Mouse (Mus musculus) embryonic fibroblast, embryonic 13.5 days (primary cell): ENCODE data around the gene Arhgap8. TPM values are rescaled to one million over a fixed set of nuclear protein-coding genes. Genes with fewer than 3 reads are reported as not detected.

Experiments used
- H3K27ac ChIP-seq: 2 replicates; pipeline ENCODE4 v1.5.1; 2012; ENCODE audit warnings: low read length, control low read depth, inconsistent platforms; ENCODE audit not compliant: insufficient read depth
- H3K4me1 ChIP-seq: 2 replicates; pipeline ENCODE4 v1.6.1; 2011; ENCODE audit warnings: low read length; ENCODE audit not compliant: control insufficient read depth, insufficient read depth
- H3K4me3 ChIP-seq: 2 replicates; pipeline ENCODE4 v1.5.1; 2011; ENCODE audit warnings: mild to moderate bottlenecking, control low read depth, low read length; ENCODE audit not compliant: insufficient read depth
- CTCF ChIP-seq: IDR thresholded peaks from 2 replicates; pipeline ENCODE4 v1.5.1; 2011; ENCODE audit warnings: mild to moderate bottlenecking, control low read depth, low read length, moderate library complexity, borderline replicate concordance; ENCODE audit not compliant: insufficient read depth
- POLR2A ChIP-seq: IDR thresholded peaks from 2 replicates; pipeline ENCODE4 v1.6.1; 2011; ENCODE audit warnings: low read depth, mild to moderate bottlenecking, control low read depth, low read length, moderate library complexity
- polyA plus RNA-seq: library from polyadenylated mRNA; stranded (reverse); fragments of >200 nt; gene quantifications from 2 replicates; pipeline ENCODE4 v1.2.4, GENCODE M21; 2011; ENCODE audit warnings: low read depth; ENCODE audit not compliant: missing spikeins, insufficient read length

Gene Arhgap8
- polyA plus RNA-seq, 1 experiment = 3.0 TPM

DNA sequence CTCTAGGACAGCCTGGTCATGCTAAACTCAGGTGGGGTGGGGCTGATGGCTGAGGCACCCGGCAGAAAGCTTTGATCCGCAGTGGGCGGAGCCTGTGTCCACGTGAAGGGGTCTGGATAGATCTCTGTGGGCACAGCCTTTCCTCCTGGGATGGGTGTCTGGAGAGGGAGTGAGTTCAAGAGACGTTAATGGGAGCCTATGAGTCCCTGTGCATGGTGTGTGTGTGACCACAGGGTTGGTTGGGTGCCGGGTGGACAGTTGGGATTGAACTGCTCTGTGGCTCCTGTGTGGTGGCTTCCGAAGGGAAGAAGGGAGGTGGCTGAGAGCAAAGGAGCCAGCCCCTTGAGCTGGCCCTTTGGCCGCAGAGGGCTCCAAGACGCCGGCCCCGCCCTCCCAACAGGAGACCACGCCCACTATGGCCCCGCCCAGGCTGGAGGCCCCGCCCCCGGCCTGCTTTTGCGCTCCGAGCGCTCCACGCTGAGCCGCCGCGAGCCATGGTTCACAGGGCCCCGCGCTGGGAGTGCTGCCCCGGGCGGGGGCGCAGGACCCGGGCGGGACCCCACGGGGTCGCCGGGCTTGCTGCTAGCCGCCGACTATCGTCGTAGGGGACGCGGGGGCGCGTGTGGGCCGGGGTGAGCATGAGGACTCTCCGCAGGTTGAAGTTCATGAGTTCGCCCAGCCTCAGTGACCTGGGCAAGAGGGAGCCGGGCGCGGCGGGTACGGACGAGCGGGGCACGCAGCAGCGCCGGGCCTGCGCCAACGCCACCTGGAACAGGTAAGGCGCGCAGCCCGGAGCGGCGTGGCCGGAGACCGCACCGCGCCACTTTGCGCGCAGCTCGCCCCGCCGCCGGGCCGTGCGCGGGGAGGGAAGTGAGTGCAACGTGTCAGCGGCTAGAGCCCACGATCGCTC, 39.1 kb upstream of the Arhgap8 start:
- Histone ChIP-seq H3K27ac (no peak overlapping the region), H3K4me1 (no peaks in the 10 kb centered on the region), H3K4me3 (peak overlapping the region; percentile 86)
- TF ChIP-seq CTCF (no peak), POLR2A (peak; percentile 57)

DNA sequence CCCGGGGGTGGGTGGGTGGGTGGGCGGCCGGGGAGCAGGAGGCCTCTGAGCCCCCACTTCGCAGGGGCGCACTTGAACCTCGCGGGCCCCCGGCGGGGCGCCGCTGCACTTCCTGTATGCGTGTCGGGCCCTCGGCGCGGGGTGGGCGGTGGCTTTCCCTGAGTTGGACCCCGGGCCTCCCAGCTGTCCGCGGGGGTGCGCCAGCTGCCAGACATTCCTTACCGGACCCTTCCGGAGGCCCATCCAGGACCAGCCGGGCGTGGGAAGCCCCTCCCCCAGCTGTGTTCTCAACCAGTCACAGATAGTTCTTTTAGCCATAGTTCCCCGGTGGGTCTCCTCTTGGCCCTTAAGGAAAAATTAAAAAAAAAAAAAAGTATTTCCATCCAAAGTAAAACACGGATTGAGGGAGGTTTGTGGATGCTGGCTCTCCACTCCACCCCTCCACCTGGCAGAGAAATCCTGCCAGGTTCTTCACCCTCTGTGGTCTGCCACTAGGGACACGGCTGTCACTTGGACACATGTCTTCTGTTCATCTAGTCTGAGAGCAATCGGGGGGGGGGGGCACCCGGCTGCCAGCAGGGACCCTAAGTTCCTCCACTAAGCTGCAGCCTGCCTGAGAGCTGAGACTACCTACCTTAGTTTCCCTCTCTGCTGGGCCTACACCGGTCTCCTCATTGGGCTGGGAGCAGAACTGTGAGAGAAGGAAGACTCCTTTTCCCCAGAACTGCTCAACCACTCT, 38.2 kb upstream of the Arhgap8 start:
- no peak overlapping the region for H3K27ac ChIP-seq
- no peaks in the 10 kb centered on the region for H3K4me1 ChIP-seq
- H3K4me3 ChIP-seq = peak overlapping the region; percentile 86
- TF ChIP-seq CTCF (no peak), POLR2A (no peak)

DNA sequence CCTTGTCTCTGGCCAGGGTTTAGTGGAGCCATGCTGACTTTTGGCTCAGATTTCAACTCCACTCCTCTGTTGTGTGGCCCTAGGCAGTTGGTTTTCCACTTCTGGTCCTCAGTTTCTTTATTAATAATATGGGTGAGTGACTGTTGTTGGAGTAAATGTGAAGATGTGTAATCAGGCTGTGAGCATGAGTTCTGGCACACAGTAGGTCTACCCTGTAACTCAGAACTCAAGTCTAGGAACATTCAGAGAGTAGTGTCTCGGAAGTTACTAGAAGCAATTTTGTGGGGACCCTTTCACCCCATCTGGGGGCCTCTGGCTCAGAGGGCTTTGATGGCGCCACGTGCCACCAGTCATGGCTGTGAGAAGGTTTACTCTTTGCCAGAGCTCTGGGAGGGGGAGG, 37.6 kb upstream of the Arhgap8 start:
- TF ChIP-seq POLR2A = no peak
- no peak for TF ChIP-seq CTCF
- no peaks in the 10 kb centered on the region for H3K4me1 ChIP-seq

DNA sequence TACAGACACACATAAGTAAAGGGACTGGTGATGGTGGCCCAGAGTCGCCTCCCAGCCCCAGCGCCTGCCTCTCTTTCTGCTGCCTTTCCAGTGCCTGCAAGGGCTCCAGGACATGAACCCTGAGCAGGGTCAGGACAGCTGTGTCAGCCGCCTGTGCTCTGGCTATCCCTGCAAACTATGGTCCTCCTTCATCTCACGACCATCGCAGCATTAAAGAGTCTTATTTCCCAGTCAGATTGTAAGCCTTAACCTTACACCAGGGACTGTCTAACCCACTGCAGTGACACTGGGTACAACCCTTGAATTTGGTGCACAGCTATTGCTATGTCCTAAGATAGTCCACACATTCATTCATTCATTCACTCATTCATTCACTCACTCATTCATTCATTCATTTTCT, 37.0 kb upstream of the Arhgap8 start:
- TF ChIP-seq CTCF (no peak), POLR2A (no peak)
- Histone ChIP-seq H3K27ac (no peak overlapping the region), H3K4me3 (no peak overlapping the region), H3K4me1 (no peaks in the 10 kb centered on the region)

More for the DNA sequence above, 37.6 kb upstream of the Arhgap8 start:
- Histone ChIP-seq H3K27ac (no peak overlapping the region), H3K4me3 (peak overlapping the region; percentile 86)

DNA sequence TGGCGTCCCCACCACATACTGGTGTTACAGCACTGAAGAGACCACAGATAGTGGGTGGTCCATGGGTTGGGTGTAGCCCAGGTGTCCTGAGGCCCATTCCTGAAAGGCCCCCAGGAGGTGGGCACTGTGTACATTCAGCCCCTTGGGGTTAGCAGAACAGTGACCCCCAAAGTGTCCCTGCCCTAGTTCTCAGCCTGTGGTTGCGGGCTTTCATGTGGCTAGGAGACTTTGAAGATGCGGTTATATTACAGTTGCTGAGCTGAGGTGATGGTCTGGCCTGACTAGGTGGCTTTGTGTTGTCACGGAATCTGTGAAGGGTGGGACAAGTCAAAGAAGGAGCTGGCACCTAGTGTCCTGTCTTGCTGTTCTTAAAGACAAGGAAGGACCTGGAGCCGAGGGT, 35.3 kb upstream of the Arhgap8 start:
- TF ChIP-seq POLR2A (no peak), CTCF (no peak)
- no peak overlapping the region for H3K27ac ChIP-seq
- H3K4me3 ChIP-seq = no peak overlapping the region
- H3K4me1 ChIP-seq = no peaks in the 10 kb centered on the region

DNA sequence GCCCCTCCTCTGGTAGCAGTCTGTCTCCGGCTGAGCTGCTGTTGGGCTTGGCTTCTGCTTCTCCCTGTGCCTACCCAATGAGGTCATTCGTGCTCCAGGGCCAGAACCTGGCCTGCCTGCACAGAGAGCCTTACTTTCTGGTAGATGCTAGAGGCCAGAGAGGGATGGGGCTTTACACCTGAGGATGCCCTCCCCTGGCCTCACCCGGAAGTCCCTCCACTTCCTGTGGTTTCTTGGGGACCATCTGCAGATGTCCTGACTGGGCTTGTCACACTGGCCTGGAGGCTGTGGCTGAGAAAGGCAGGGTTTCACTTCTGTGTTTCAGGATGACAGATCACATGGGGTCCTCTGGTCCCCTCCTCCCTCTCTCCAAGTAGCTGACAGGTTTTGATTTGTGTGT, 34.4 kb upstream of the Arhgap8 start:
- Histone ChIP-seq H3K4me1 (no peaks in the 10 kb centered on the region), H3K4me3 (no peak overlapping the region), H3K27ac (no peak overlapping the region)
- TF ChIP-seq POLR2A (no peak), CTCF (no peak)

DNA sequence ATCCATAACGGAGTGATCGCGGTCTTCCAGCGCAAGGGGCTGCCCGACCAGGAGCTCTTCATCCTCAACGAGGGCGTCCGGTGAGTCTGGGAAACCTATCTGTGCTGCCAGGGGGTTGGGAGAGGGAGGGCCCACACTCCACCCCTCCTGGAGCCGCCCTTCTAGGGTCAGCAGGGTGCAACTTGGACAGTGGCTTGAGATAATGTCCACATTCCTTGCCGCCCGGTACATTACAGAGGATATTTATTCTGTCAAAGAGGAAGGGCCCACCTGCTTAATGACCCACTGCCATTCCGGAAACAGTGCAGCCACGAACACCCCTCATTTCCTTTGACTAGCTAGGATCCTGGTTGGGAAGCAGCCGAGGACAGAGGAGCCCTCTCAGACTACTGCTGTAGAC, 31.9 kb upstream of the Arhgap8 start:
- TF ChIP-seq CTCF (no peak), POLR2A (no peak)
- H3K4me3 ChIP-seq = no peak overlapping the region
- no peak overlapping the region for H3K27ac ChIP-seq
- H3K4me1 ChIP-seq = no peaks in the 10 kb centered on the region

DNA sequence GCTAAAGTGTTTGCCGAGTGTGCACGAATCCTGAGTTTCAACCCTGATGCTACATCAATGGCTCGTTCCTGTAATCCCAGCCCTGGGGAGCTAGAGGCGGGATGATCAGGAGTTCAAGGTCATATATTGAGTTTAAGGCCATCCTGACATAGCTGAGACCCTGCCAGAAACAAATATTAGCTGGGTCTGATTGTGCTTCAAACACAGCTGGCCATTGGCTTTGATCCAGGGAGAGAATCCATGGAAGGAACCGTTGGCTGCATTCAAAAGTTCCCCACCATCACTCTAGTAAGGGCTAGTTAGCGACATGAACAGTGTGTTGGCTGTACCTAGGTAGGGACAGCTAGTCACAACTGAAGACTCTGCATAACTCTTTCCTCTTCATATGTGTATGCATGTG, 30.5 kb upstream of the Arhgap8 start:
- H3K27ac ChIP-seq = no peak overlapping the region
- no peak overlapping the region for H3K4me3 ChIP-seq
- no peaks in the 10 kb centered on the region for H3K4me1 ChIP-seq
- no peak for TF ChIP-seq CTCF

DNA sequence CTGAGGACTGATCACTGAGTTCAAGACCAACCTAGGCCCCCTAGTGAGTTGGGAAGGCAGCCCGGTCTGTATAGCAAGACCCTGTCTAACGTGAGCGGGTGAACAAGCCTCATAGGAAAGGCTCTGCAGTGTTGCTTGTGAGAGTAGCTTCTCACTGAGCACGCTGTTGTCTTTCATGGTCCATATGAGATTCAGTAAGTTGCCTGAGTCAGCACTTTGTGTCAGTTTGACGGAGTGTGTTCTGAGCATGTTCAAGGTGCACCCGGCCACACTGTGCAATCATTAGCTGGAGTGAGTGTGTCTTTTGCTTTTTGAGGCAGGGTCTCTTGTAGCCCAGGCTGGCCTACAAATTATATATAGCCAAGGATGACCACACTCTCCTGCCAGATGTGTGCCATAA, 28.3 kb upstream of the Arhgap8 start:
- no peaks in the 10 kb centered on the region for H3K4me1 ChIP-seq
- no peak overlapping the region for H3K4me3 ChIP-seq
- no peak for TF ChIP-seq CTCF
- no peak for TF ChIP-seq POLR2A
- no peak overlapping the region for H3K27ac ChIP-seq

DNA sequence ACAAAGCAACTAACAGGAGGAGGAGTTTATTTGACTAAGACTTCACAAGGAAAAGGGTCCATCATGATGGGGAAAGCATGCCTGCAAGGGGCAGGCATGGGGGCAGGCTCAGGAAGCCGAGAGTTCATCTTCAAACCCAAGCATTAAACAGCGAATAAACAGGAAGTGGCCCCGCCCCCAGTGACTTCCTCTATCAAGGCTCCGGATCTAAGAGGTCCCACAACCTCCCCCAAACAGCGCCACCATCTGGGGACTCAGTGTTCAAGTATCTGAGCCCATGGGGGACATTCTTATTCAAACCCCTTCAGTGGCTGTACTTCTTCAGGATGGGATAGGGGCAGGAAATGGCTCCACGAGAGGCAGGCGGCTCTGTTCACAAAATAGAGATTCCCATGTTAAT, 27.2 kb upstream of the Arhgap8 start:
- Histone ChIP-seq H3K4me1 (no peaks in the 10 kb centered on the region), H3K27ac (no peak overlapping the region), H3K4me3 (no peak overlapping the region)
- TF ChIP-seq CTCF = no peak
- TF ChIP-seq POLR2A = no peak

DNA sequence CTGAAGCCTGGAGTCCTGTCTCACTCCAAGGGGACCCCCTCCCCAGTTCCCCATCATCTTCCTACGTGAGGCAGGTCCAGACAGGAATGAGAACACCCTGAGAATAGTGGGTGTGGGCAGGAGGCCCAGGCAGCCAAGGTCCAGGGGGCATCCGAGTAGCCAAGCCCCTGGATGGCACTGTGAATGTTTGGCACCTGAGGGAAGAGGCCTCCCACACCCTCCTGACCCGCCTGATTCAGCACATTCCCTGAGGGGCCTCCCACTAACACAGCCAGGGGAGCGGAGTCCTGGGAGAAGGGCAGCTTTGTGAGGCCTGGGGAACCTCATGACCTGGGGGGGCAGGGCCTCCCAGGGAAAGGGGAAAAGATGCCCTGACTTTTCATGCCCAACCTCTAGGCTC, 23.8 kb upstream of the Arhgap8 start:
- no peak overlapping the region for H3K27ac ChIP-seq
- TF ChIP-seq POLR2A (no peak), CTCF (no peak)
- H3K4me1 ChIP-seq = no peaks in the 10 kb centered on the region

More for the DNA sequence above, 23.8 kb upstream of the Arhgap8 start:
- no peak overlapping the region for H3K4me3 ChIP-seq
